Mouse (Mus musculus) frontal cortex, postnatal 10 days (tissue): ENCODE measurements at regions not wholly inside any gene's neighbourhood (a gene's known extent, or its start where the extent isn't known, plus 50 kb on each side); places are given as distances from the start of the nearest gene placed in this dataset.

Experiments
- DNase-seq, 2 experiments: peaks; one replicate each; pipeline ENCODE4 v3.0.0; 2022; ENCODE audit warnings: low spot score in 2 of 2, mixed read lengths in 1 of 2

DNA sequence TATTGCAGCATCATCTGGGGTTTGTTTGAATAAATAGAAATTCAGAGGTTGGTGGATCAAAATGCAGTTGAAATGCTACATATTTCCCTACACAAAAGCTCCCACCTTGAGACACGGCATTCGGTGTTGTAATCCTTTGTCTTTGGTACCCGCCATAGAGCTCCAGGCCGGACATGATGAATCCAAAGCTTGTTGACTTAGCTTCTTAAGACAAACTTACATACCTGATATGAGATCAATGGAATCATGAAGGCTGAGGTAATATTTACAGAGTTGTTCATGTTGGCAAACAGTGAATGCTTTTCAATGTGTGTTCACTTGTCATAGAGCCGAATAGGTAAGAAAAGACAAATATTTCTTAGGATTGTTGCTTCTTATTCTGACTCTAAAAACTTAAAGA is 51.2 kb upstream of the Pthlh start:
- no peak for DNase-seq
